Mouse (Mus musculus) myocyte (in vitro differentiated cells): ENCODE measurements at regions not wholly inside any gene's neighbourhood (a gene's known extent, or its start where the extent isn't known, plus 50 kb on each side); places are given as distances from the start of the nearest gene placed in this dataset.

Experiments
- CEBPB ChIP-seq: IDR thresholded peaks from 2 replicates; pipeline ENCODE4 v1.6.1; 2011; ENCODE audit warnings: mild to moderate bottlenecking, moderate library complexity; ENCODE audit not compliant: poor library complexity, insufficient read depth, severe bottlenecking
- POLR2A ChIP-seq: IDR thresholded peaks from one replicate; pipeline ENCODE4 v1.6.1; 2011; ENCODE audit warnings: low read depth, mild to moderate bottlenecking, control low read depth, moderate library complexity; ENCODE audit not compliant: insufficient read length

DNA sequence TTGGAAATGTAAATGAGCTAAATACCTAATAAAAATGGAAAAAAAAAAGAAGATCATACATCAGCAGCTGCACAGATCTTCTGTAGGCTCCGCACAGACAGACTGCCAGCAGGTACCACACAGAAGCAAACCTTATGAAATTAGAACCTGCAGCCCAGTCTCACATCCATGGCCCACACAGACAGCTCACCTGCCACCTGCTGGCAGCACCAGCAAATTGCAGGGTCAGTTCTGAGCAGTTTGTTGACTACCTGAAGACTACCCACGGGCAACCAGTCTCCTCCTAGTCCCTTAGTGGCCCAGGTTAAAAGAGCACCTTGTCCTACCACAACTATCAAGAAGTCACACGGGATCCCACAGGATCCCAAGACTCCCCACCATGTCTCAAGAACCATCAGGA lies 225.1 kb downstream of the Mroh4 start:
- TF ChIP-seq POLR2A (no peak), CEBPB (no peak)
